Mouse (Mus musculus): ENCODE data around the gene Chchd10.

Gene Chchd10

DNA sequence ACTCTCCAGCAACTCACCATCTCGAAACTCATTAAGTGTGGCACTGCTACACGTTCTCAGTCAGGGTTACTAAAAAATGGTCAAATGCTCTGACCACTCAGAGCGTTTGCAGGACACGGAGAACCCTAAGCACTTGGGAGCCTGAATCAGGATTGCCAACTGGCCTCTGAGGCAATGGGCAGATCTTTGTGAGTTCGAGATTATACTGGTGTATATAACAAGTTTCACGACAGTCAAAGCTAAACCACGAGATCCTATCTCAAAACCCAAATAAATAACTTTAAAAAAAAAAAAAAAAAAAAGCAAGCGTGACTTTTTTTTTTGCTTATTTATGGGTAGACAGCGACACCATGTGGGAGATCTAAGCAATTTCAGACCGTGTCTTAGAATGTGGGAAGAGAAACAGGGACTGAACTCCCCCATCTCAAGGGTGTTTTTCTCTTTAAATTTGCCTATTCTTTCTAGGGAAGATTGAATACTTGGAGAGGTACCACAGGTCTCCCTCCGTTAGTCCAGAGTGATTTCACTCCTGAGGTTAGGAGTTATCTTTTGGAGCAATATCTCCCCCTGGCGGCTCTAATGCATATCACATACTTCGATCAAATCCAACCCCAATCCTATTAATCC lies 18.6 kb downstream of the Chchd10 start:
- peak; percentile 70 for DNase-seq

- no peak for DNase-seq
Observed at GRCm38 (mm10) chr10:75954381-75954811, 21.5 kb downstream of the Chchd10 start, which contains the start of gene Gm5134. Gene Gm5134 (plus strand): TSS chr10:75954514.

- DNase-seq = no peak
Observed at GRCm38 (mm10) chr10:75973846-75974245, 40.9 kb downstream of the Chchd10 start.

- DNase-seq = peak; percentile 15
Observed at GRCm38 (mm10) chr10:75975216-75975615, 42.3 kb downstream of the Chchd10 start.

DNA sequence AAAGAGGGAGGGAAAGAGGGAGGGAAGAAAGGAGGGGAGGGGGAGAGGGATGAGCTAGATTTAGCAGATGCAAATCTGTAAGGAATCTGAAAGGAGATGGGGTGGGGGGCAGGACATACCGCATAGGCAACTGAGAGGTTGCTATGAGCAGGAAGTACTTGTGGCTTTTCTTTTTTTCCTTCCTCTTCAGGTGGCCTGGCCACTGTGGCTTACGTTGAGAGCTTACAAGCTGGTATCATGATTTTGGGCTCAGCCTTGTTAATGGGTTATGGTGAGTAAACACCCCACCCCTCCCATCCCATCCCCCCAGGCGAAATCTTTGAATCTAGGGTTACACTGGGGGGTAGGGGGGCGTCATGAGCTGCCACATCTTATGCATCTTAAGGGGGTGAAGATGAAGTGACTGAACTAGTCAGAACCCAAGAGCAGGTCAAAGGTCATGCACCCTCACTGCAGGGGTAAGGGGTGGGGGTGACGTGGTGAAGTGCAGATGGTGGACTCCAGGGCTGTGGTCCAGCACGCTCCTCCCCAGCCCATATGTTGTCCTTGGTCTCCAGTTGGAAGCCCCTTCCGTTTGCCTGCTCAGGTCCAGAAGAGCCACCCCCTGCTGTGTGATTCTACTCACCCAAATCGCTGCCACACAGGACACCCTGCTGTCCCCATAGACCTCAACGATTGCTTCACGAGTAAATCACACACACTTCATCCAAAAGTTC lies 45.3 kb downstream of the Chchd10 start:
- DNase-seq = no peak

- no peak for DNase-seq
Observed at GRCm38 (mm10) chr10:75978835-75979157, 45.9 kb downstream of the Chchd10 start.

DNA sequence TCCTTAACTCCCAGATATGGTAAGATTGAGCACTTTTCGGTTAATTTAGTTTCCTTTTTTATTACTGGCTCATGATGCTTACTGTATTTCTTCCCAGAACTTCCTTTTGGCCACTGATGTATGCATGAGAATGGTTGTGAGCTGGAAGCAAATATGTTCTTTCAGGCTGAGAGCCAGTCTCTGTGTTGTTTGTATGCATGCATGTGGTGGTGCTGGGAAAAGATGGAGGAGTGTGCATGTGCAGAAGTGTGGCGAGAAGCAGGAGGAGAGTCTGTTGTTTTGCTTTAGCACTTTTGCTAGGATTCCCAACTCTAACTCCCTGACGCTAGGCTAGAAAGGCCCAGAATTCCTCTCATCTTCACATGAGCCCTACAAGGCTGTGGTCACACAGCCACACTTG lies 46.5 kb downstream of the Chchd10 start:
- DNase-seq = no peak

Data from kidney, postnatal 10 days (tissue).